23 mouse cellular contexts compared by ENCODE assay signal in the genomic region with DNA sequence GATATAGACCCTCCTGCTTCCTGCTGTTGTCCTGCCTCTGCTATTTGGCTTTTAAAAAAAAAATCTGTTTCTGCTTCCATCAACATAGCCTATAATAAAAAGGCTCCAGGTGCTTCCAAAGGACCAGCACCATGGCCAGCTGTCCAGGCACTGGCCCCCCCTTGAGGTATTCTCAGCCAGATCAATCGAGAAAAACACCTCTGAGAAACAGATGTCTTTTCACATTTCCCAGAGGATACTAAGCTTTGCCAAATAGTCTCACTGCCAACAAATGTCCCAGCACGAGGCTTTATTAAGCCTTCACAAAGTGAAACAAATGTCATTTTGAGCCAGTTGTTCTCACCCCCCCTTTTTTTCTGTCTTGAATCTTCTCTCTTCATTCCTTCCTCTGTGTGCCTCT.
DNase-seq lines count a peak whose midpoint lies in the region; ATAC-seq and TF ChIP-seq lines count a peak whose summit lies in the region.
"Had no signal": no experiment of that assay in that cellular context is flagged by ENCODE, and none has a peak within 500 bp of the region (broad histone marks: within the 10 kb centered on the region; RNA-seq: fewer than 3 reads in every experiment).

No protein-coding gene starts in this region.

- H3K9ac ChIP-seq in hindbrain, embryonic 13.5 days: no peak overlapping the region
- H3K9ac ChIP-seq in hindbrain, embryonic 12.5 days: no peak overlapping the region
- H3K9ac ChIP-seq in lung, embryonic 14.5 days: no peak overlapping the region
- H3K9ac ChIP-seq in lung, postnatal 0 days (replicated peaks; ENCODE audit: low read depth): no peak overlapping the region
- no peak overlapping the region for H3K9ac ChIP-seq in limb, embryonic 13.5 days
- H3K9ac ChIP-seq: intestine, embryonic 15.5 days; liver, embryonic 12.5 days had no signal

- no peaks in the 10 kb centered on the region for H3K27me3 ChIP-seq in hindbrain, embryonic 13.5 days
- no peaks in the 10 kb centered on the region for H3K27me3 ChIP-seq in hindbrain, embryonic 12.5 days
- H3K27me3 ChIP-seq in lung, embryonic 14.5 days (ENCODE audit: insufficient read depth, low read length): no peaks in the 10 kb centered on the region
- H3K27me3 ChIP-seq in lung, postnatal 0 days (replicated peaks; ENCODE audit: insufficient read depth, low read length): no peaks in the 10 kb centered on the region
- no peaks in the 10 kb centered on the region for H3K27me3 ChIP-seq in limb, embryonic 13.5 days
- H3K27me3 ChIP-seq: intestine, embryonic 15.5 days; liver, embryonic 12.5 days had no signal

- H3K27ac ChIP-seq in hindbrain, embryonic 13.5 days: 0 out of 2 replicates have a peak overlapping the region, but pooled peaks have one; percentile 41
- no peak overlapping the region for H3K27ac ChIP-seq in hindbrain, embryonic 12.5 days
- H3K27ac ChIP-seq in lung, embryonic 14.5 days (ENCODE audit: low read depth): no peak overlapping the region
- H3K27ac ChIP-seq in lung, postnatal 0 days (ENCODE audit: low read length): no peak overlapping the region
- no peak overlapping the region for H3K27ac ChIP-seq in limb, embryonic 13.5 days
- H3K27ac ChIP-seq: heart, adult 2 months; intestine, embryonic 15.5 days; liver, embryonic 12.5 days had no signal

- TF ChIP-seq CTCF in lung, embryonic 14.5 days (IDR thresholded peaks at IDR 0.05; ENCODE audit: low read depth): no peak
- TF ChIP-seq CTCF in lung, postnatal 0 days (IDR thresholded peaks at IDR 0.05): no peak

- no peak for TF ChIP-seq EP300 in lung, postnatal 0 days (IDR thresholded peaks at IDR 0.05)

- H3K4me2 ChIP-seq in hindbrain, embryonic 13.5 days: no peak overlapping the region
- H3K4me2 ChIP-seq in hindbrain, embryonic 12.5 days (replicated peaks): no peak overlapping the region
- no peak overlapping the region for H3K4me2 ChIP-seq in lung, embryonic 14.5 days
- H3K4me2 ChIP-seq in lung, postnatal 0 days (replicated peaks; ENCODE audit: low read depth, low read length): no peak overlapping the region
- no peak overlapping the region for H3K4me2 ChIP-seq in limb, embryonic 13.5 days (replicated peaks)
- H3K4me2 ChIP-seq: intestine, embryonic 15.5 days; liver, embryonic 12.5 days; midbrain, embryonic 11.5 days had no signal

- no peak for ATAC-seq in hindbrain, embryonic 13.5 days (ENCODE audit: low FRiP score)
- ATAC-seq in hindbrain, embryonic 12.5 days (ENCODE audit: low FRiP score): no peak
- no peak for ATAC-seq in lung, embryonic 14.5 days (ENCODE audit: insufficient read depth)
- ATAC-seq in lung, postnatal 0 days: no peak
- ATAC-seq in limb, embryonic 13.5 days (ENCODE audit: low FRiP score, low read depth): peak; percentile 67; the same call in 1 of the 2 replicates
- ATAC-seq: intestine, embryonic 15.5 days; liver, embryonic 12.5 days had no signal

- no peak overlapping the region for H3K4me3 ChIP-seq in hindbrain, embryonic 13.5 days
- H3K4me3 ChIP-seq in hindbrain, embryonic 12.5 days: no peak overlapping the region
- H3K4me3 ChIP-seq in lung, embryonic 14.5 days (ENCODE audit: low read depth, low read length): no peak overlapping the region
- no peak overlapping the region for H3K4me3 ChIP-seq in lung, postnatal 0 days (ENCODE audit: low read depth, low read length)
- no peak overlapping the region for H3K4me3 ChIP-seq in limb, embryonic 13.5 days
- H3K4me3 ChIP-seq: erythroblast, embryonic 14.5 days; heart, adult 2 months; intestine, embryonic 15.5 days; liver, embryonic 12.5 days; myocyte had no signal

- no peaks in the 10 kb centered on the region for H3K36me3 ChIP-seq in hindbrain, embryonic 13.5 days
- no peaks in the 10 kb centered on the region for H3K36me3 ChIP-seq in hindbrain, embryonic 12.5 days
- no peaks in the 10 kb centered on the region for H3K36me3 ChIP-seq in lung, embryonic 14.5 days (ENCODE audit: insufficient read depth)
- H3K36me3 ChIP-seq in lung, postnatal 0 days (ENCODE audit: insufficient read depth, low read length): no peaks in the 10 kb centered on the region
- H3K36me3 ChIP-seq in limb, embryonic 13.5 days: no peaks in the 10 kb centered on the region
- H3K36me3 ChIP-seq: intestine, embryonic 15.5 days; liver, embryonic 12.5 days had no signal

- 17% methylated on average over 2 of the region's 2 CpGs for WGBS in hindbrain, embryonic 13.5 days
- WGBS in hindbrain, embryonic 12.5 days: 15% methylated on average over 2 of the region's 2 CpGs
- WGBS in lung, embryonic 14.5 days: 26% methylated on average over 2 of the region's 2 CpGs
- WGBS in lung, postnatal 0 days: 23% methylated on average over 2 of the region's 2 CpGs
- 7% methylated on average over 2 of the region's 2 CpGs for WGBS in limb, embryonic 13.5 days

- peak; percentile 8 for DNase-seq in adrenal gland, postnatal 10 days
- DNase-seq in adrenal gland, postnatal 14 days: no peak
- DNase-seq in lung, embryonic 14.5 days: peak; percentile 16
- DNase-seq in lung, postnatal 0 days (ENCODE audit: low spot score): no peak
- DNase-seq in left cerebral cortex, adult 18-20 months (ENCODE audit: low spot score in 2 of 2): no peak
- DNase-seq: adrenal gland, adult 2 months; cerebellum, adult 11 months; gastrocnemius, postnatal 25 days; heart, adult 2 months; heart, postnatal 4 days; kidney, postnatal 36 days; lung, adult 2 months; lung, postnatal 4 days; right cerebral cortex, postnatal 14 days; thymus, postnatal 36 days had no signal

- peaks cover 5% of the 10 kb centered on the region; the same call in 1 of the 2 replicates for H3K4me1 ChIP-seq in hindbrain, embryonic 13.5 days (replicated peaks)
- H3K4me1 ChIP-seq in hindbrain, embryonic 12.5 days: no peaks in the 10 kb centered on the region
- no peaks in the 10 kb centered on the region for H3K4me1 ChIP-seq in lung, embryonic 14.5 days (ENCODE audit: insufficient read depth)
- no peaks in the 10 kb centered on the region for H3K4me1 ChIP-seq in lung, postnatal 0 days (ENCODE audit: insufficient read depth, low read depth, low read length)
- peaks cover 4% of the 10 kb centered on the region for H3K4me1 ChIP-seq in limb, embryonic 13.5 days
- H3K4me1 ChIP-seq: intestine, embryonic 15.5 days; liver, embryonic 12.5 days had no signal

- no peaks in the 10 kb centered on the region for H3K9me3 ChIP-seq in hindbrain, embryonic 13.5 days
- no peaks in the 10 kb centered on the region for H3K9me3 ChIP-seq in hindbrain, embryonic 12.5 days (replicated peaks)
- no peaks in the 10 kb centered on the region for H3K9me3 ChIP-seq in lung, embryonic 14.5 days (ENCODE audit: low read depth, low read length)
- H3K9me3 ChIP-seq in lung, postnatal 0 days (ENCODE audit: low read length): no peaks in the 10 kb centered on the region
- H3K9me3 ChIP-seq in limb, embryonic 13.5 days: no peaks in the 10 kb centered on the region
- H3K9me3 ChIP-seq: intestine, embryonic 15.5 days; liver, embryonic 12.5 days had no signal

Comparison
In these comparisons a context has a peak if more than half of its experiments do, and no peak if none do; other contexts are left out.
1. DNase-seq: peak in adrenal gland, postnatal 10 days (single experiment) and lung, embryonic 14.5 days (single experiment); none in adrenal gland, postnatal 14 days (single experiment), lung, postnatal 0 days (single experiment) and left cerebral cortex, adult 18-20 months (0 of 2).